Mouse (Mus musculus) neural tube, embryonic 13.5 days (tissue): ENCODE results near the gene Osbpl11. TPM values are rescaled to one million over a fixed set of nuclear protein-coding genes. Genes with fewer than 3 reads are reported as not detected.

Source experiments
- ATAC-seq: fragments of 200-750 bp; cut with Nextera tagmentation; 2 replicates; pipeline ENCODE4 v1.8.0; 2017; ENCODE audit warnings: low read depth, mild to moderate bottlenecking, moderate TSS enrichment, moderate library complexity
- H3K27ac ChIP-seq: fragments of 300-500 bp; sonication (generic); replicated peaks from 2 replicates; pipeline ENCODE4 v1.5.1; 2015; ENCODE audit warnings: moderate library complexity, mild to moderate bottlenecking, inconsistent platforms
- H3K27me3 ChIP-seq: fragments of 300-500 bp; sonication (generic); 2 replicates; pipeline ENCODE4 v1.6.1; 2015; ENCODE audit warnings: mild to moderate bottlenecking, inconsistent platforms
- H3K36me3 ChIP-seq: fragments of 300-500 bp; sonication (generic); 2 replicates; pipeline ENCODE4 v1.6.1; 2015; ENCODE audit warnings: mild to moderate bottlenecking, inconsistent platforms
- H3K4me1 ChIP-seq: fragments of 300-500 bp; sonication (generic); replicated peaks from 2 replicates; pipeline ENCODE4 v1.6.1; 2015; ENCODE audit warnings: inconsistent platforms
- H3K4me2 ChIP-seq: fragments of 300-500 bp; sonication (generic); 2 replicates; pipeline ENCODE4 v1.6.1; 2015; ENCODE audit warnings: inconsistent platforms, mild to moderate bottlenecking, moderate library complexity
- H3K4me3 ChIP-seq: fragments of 300-500 bp; sonication (generic); 2 replicates; pipeline ENCODE4 v1.5.1; 2015; ENCODE audit warnings: mild to moderate bottlenecking, inconsistent platforms
- H3K9ac ChIP-seq: fragments of 300-500 bp; sonication (generic); 2 replicates; pipeline ENCODE4 v1.6.1; 2015; ENCODE audit warnings: moderate library complexity, mild to moderate bottlenecking, inconsistent platforms
- H3K9me3 ChIP-seq: fragments of 300-500 bp; sonication (generic); 2 replicates; pipeline ENCODE4 v1.6.1; 2016; ENCODE audit warnings: inconsistent platforms
- WGBS: fragments of 180-500 bp; shearing (Covaris S2); methylation state at CpG from one replicate; pipeline ENCODE4 v1.1.7; 2015; 5-methylcytosine and 5-hydroxymethylcytosine counted together
- polyA plus RNA-seq: library from polyadenylated mRNA; unstranded; fragments of >200 nt; fragmentation: Nextera tagmentation; extraction: Ambion mirVana; gene quantifications from 2 replicates; pipeline ENCODE4 v1.2.1, GENCODE M21; 2015

The Osbpl11 gene
- polyA plus RNA-seq, 1 experiment from 2014 or later, result 18.5 TPM

DNA sequence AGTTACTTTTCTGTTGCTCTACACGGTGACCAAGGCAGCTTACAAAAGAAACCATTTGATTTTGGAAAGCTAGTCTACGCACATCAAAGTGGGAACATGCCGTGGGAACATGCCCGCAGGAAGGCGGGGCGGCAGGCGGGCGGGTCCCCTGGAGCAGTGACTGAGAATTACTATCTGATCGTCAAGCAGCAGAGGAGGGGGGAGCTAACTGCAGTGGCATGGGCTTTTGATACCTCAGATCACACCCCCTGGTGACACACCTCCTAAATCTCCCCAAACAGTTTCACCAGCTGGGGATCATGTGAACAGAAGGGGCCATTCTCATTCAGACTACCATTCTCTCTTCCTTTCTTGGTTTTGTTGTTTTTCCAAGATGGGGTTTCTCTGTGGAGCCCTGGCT is 103.7 kb downstream of the Osbpl11 start:
- Histone ChIP-seq H3K27ac (no peak overlapping the region), H3K4me2 (no peak overlapping the region), H3K4me3 (no peak overlapping the region), H3K36me3 (peaks cover 92% of the 10 kb centered on the region), H3K9me3 (peaks cover 4% of the 10 kb centered on the region; the same call in 1 of the 2 replicates), H3K4me1 (no peaks in the 10 kb centered on the region), H3K27me3 (no peaks in the 10 kb centered on the region), H3K9ac (no peak overlapping the region)
- no peak for ATAC-seq
- 74% methylated on average over 9 of the region's 9 CpGs for WGBS

DNA sequence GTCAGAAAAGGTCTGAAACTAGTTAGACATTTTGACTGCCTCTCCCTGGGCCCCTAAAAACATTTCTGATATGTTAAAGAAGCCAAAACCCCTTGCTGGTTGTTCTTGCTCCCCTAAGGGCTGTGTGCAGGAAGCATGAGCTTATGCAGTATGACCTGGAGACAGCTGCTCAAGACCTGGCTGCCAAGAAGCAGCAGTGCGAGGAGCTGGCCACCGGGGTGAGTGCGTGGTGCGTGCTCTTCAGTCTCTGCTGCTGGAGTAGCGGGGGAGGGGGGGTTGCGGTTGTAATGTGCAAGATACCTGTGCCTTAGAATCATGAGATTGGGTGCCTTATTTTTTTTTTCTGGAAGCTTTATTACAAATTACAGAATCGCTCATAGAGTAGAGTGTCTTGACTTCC is 105.1 kb downstream of the Osbpl11 start:
- no peaks in the 10 kb centered on the region for H3K4me1 ChIP-seq
- no peaks in the 10 kb centered on the region for H3K27me3 ChIP-seq
- H3K9ac ChIP-seq, result no peak overlapping the region
- peaks cover 4% of the 10 kb centered on the region; the same call in 1 of the 2 replicates for H3K9me3 ChIP-seq
- H3K4me3 ChIP-seq, result no peak overlapping the region
- H3K4me2 ChIP-seq, result no peak overlapping the region
- 94% methylated on average over 7 of the region's 7 CpGs for WGBS
- ATAC-seq, result no peak
- H3K27ac ChIP-seq, result no peak overlapping the region
- H3K36me3 ChIP-seq, result peaks cover 95% of the 10 kb centered on the region

DNA sequence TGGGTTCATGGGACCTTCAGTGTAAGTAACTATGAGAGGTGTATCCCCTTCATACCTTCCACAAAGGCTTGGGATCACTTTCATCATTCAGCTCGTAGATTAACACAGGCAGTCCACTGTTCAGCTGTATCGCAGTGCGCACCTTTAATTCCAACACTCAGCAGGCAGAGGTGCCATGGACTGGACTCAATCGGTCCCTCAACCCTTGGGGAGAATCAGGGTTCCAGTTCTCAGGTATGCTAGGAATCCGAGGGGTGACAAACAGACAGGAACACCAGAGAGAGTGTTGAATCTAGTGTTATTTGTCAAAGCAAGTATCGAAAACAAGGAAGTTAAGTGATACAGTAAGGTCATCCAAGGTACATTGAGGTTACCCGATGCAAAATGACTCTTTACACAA is 107.4 kb downstream of the Osbpl11 start:
- H3K4me1 ChIP-seq, result no peaks in the 10 kb centered on the region
- no peak overlapping the region for H3K9ac ChIP-seq
- no peak overlapping the region for H3K4me3 ChIP-seq
- ATAC-seq, result no peak
- WGBS, result 99% methylated on average over 7 of the region's 7 CpGs
- peaks cover 4% of the 10 kb centered on the region; the same call in 1 of the 2 replicates for H3K9me3 ChIP-seq
- H3K4me2 ChIP-seq, result no peak overlapping the region
- peaks cover 96% of the 10 kb centered on the region for H3K36me3 ChIP-seq
- no peaks in the 10 kb centered on the region for H3K27me3 ChIP-seq
- H3K27ac ChIP-seq, result no peak overlapping the region

Other genes starting within 250 kb of the Osbpl11 start
- 4.1 and 5.5 TPM in 2 replicates for gene Iqcg, start 128.9 kb upstream of the Osbpl11 start, polyA plus RNA-seq
- gene Rpl35a, start 128.6 kb upstream of the Osbpl11 start, polyA plus RNA-seq, result 600 and 645 TPM in 2 replicates
- 2.0 and 3.7 TPM in 2 replicates for gene Lmln, start 122.5 kb upstream of the Osbpl11 start, polyA plus RNA-seq
- 81.5 and 86.7 TPM in 2 replicates for gene Snx4, start 66.4 kb downstream of the Osbpl11 start, polyA plus RNA-seq
- gene Zfp148, start 195.8 kb downstream of the Osbpl11 start, polyA plus RNA-seq, result 50.2 and 54.0 TPM in 2 replicates